Mouse (Mus musculus) limb, embryonic 13.5 days (tissue): Measurements from ENCODE around the gene Hnrnpa0. TPM values are rescaled to one million over a fixed set of nuclear protein-coding genes. Genes with fewer than 3 reads are reported as not detected.

Source experiments
- ATAC-seq: fragments of 200-750 bp; cut with Nextera tagmentation; 2 replicates; pipeline ENCODE4 v1.8.0; 2017; ENCODE audit warnings: low read depth, moderate number of reproducible peaks, moderate TSS enrichment; ENCODE audit not compliant: low FRiP score
- H3K27ac ChIP-seq: fragments of 300-500 bp; sonication (generic); 2 replicates; pipeline ENCODE4 v1.5.1; 2015; ENCODE audit warnings: inconsistent platforms, mild to moderate bottlenecking, moderate library complexity
- H3K27me3 ChIP-seq: fragments of 300-500 bp; sonication (generic); 2 replicates; pipeline ENCODE4 v1.6.1; 2015; ENCODE audit warnings: mild to moderate bottlenecking, inconsistent platforms
- H3K36me3 ChIP-seq: fragments of 300-500 bp; sonication (generic); 2 replicates; pipeline ENCODE4 v1.6.1; 2015; ENCODE audit warnings: inconsistent platforms, mild to moderate bottlenecking, moderate library complexity
- H3K4me1 ChIP-seq: fragments of 300-500 bp; sonication (generic); 2 replicates; pipeline ENCODE4 v1.6.1; 2015; ENCODE audit warnings: inconsistent platforms
- H3K4me2 ChIP-seq: fragments of 300-500 bp; sonication (generic); replicated peaks from 2 replicates; pipeline ENCODE4 v1.6.1; 2015; ENCODE audit warnings: inconsistent platforms, mild to moderate bottlenecking, moderate library complexity
- H3K4me3 ChIP-seq: fragments of 300-500 bp; sonication (generic); 2 replicates; pipeline ENCODE4 v1.5.1; 2015; ENCODE audit warnings: moderate library complexity, mild to moderate bottlenecking, inconsistent platforms
- H3K9ac ChIP-seq: fragments of 300-500 bp; sonication (generic); 2 replicates; pipeline ENCODE4 v1.6.1; 2015; ENCODE audit warnings: mild to moderate bottlenecking, inconsistent platforms
- H3K9me3 ChIP-seq: fragments of 300-500 bp; sonication (generic); 2 replicates; pipeline ENCODE4 v1.6.1; 2016; ENCODE audit warnings: inconsistent platforms
- WGBS: fragments of 180-500 bp; shearing (Covaris S2); methylation state at CpG from one replicate; pipeline ENCODE4 v1.1.7; 2015; 5-methylcytosine and 5-hydroxymethylcytosine counted together
- polyA plus RNA-seq: library from polyadenylated mRNA; unstranded; fragments of >200 nt; fragmentation: Nextera tagmentation; extraction: Ambion mirVana; gene quantifications from 2 replicates; pipeline ENCODE4 v1.2.1, GENCODE M21; 2015

The Hnrnpa0 gene
- polyA plus RNA-seq, 1 experiment from 2014 or later = 52.9 TPM

- H3K9ac ChIP-seq = no peak overlapping the region
- no peaks in the 10 kb centered on the region for H3K9me3 ChIP-seq
- H3K4me2 ChIP-seq = no peak overlapping the region
- ATAC-seq = no peak
- peaks cover 5% of the 10 kb centered on the region for H3K4me1 ChIP-seq
- 49% methylated on average over 8 of the region's 8 CpGs for WGBS
- H3K36me3 ChIP-seq = peaks cover 18% of the 10 kb centered on the region
- no peak overlapping the region for H3K4me3 ChIP-seq
- H3K27me3 ChIP-seq = no peaks in the 10 kb centered on the region
- no peak overlapping the region for H3K27ac ChIP-seq
Observed at GRCm38 (mm10) chr13:58090643-58091042, 37.7 kb downstream of the Hnrnpa0 start.

GRCm38 (mm10) chr13:58084396-58084795 is 44.0 kb downstream of the Hnrnpa0 start:
- no peaks in the 10 kb centered on the region for H3K9me3 ChIP-seq
- H3K4me1 ChIP-seq = no peaks in the 10 kb centered on the region
- H3K9ac ChIP-seq = no peak overlapping the region
- WGBS = 89% methylated on average over 5 of the region's 5 CpGs
- H3K36me3 ChIP-seq = peaks cover 16% of the 10 kb centered on the region
- H3K4me3 ChIP-seq = no peak overlapping the region
- ATAC-seq = no peak
- no peak overlapping the region for H3K4me2 ChIP-seq
- H3K27ac ChIP-seq = no peak overlapping the region
- H3K27me3 ChIP-seq = no peaks in the 10 kb centered on the region

DNA sequence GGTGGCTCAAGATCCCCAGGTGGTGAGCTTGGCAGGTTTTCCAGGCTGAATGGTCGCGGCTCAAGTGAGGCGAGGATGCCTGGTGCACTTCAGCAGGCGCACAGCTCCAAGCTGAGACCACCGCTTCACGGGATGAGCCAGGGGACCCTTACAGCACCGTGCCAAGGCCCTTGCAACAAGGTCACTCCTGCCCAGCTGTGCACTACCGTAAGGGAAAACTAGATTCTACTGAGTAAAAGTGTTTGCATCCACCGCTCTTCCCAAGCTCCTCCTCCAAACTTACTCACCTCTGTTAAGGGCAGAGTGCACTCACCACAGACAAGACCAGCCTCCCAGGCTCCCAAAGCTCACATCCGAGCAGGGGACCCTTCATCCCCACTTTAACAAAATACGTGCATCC is 44.8 kb downstream of the Hnrnpa0 start:
- Histone ChIP-seq H3K27me3 (no peaks in the 10 kb centered on the region), H3K4me2 (no peak overlapping the region), H3K9ac (no peak overlapping the region), H3K36me3 (peaks cover 16% of the 10 kb centered on the region), H3K4me1 (no peaks in the 10 kb centered on the region), H3K4me3 (no peak overlapping the region), H3K9me3 (no peaks in the 10 kb centered on the region), H3K27ac (no peak overlapping the region)
- WGBS = 77% methylated on average over 11 of the region's 11 CpGs
- ATAC-seq = no peak

DNA sequence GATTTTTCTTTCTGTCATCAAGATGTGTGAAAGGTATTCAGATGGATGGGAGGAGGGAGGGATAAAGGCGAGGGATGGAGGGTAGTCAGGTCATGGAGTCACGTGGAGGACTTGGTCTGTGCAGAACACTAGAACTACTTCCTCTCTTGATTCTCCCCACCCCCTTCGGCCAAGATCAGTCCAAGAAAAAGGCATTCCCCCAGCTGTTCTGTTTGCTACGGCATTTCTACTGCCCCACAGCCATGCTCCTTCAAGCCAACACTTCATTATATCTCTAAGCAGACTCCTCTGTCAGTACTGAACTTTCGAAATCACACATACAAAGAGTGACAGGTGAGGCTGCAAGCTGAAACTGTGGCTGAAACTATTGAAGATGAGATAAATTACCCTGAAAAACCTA is 45.3 kb downstream of the Hnrnpa0 start:
- Histone ChIP-seq H3K9ac (no peak overlapping the region), H3K4me2 (no peak overlapping the region), H3K27ac (no peak overlapping the region), H3K4me1 (no peaks in the 10 kb centered on the region), H3K27me3 (no peaks in the 10 kb centered on the region), H3K4me3 (no peak overlapping the region), H3K36me3 (peaks cover 16% of the 10 kb centered on the region), H3K9me3 (no peaks in the 10 kb centered on the region)
- no peak for ATAC-seq
- 67% methylated on average over 5 of the region's 5 CpGs for whole genome bisulfite sequencing

DNA sequence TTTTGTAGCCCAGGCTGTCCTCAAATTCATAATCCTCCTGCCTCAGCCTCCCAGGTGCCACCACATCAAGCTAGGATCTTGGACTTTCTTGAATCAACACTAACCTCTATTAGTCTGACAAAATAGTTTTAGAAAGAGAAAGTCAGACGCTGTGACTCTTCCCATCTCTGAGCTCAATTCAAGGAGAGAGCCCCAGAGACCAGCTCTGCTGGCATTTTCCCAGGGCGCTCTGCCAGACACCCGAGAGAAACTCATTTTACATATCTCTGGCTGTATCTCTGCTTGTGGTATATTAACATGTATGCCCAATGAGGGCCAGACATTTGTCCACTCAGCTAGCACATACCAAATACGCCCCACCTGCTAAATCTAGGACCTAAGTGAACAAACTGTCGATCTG is 50.0 kb downstream of the Hnrnpa0 start:
- H3K9ac ChIP-seq = no peak overlapping the region
- no peak overlapping the region for H3K4me2 ChIP-seq
- H3K27me3 ChIP-seq = no peaks in the 10 kb centered on the region
- H3K36me3 ChIP-seq = peaks cover 1% of the 10 kb centered on the region; the same call in 1 of the 2 replicates
- no peak overlapping the region for H3K27ac ChIP-seq
- ATAC-seq = no peak
- peaks cover 15% of the 10 kb centered on the region for H3K4me1 ChIP-seq
- H3K9me3 ChIP-seq = no peaks in the 10 kb centered on the region
- WGBS = 83% methylated on average over 5 of the region's 5 CpGs
- no peak overlapping the region for H3K4me3 ChIP-seq

Other genes with a start within 250 kb of the Hnrnpa0 start
- gene Spock1, start 220.2 kb downstream of the Hnrnpa0 start, polyA plus RNA-seq = 1.9 and 2.4 TPM in 2 replicates
- gene Klhl3, start 15.0 kb downstream of the Hnrnpa0 start, polyA plus RNA-seq = 4.2 and 4.4 TPM in 2 replicates
- 38.9 and 41.3 TPM in 2 replicates for gene Idnk, start 29.1 kb upstream of the Hnrnpa0 start, polyA plus RNA-seq
- 94.0 and 101 TPM in 2 replicates for gene Ubqln1, start 87.1 kb upstream of the Hnrnpa0 start, polyA plus RNA-seq
- gene Gkap1, start 147.1 kb upstream of the Hnrnpa0 start, polyA plus RNA-seq = 25.1 TPM in 2 replicates
- 0.70 and 1.1 TPM in 2 replicates for gene Kif27, start 230.6 kb upstream of the Hnrnpa0 start, polyA plus RNA-seq